Comparison of ENCODE assay signal across 26 mouse cellular contexts in genomic region chr11:107135741-107136140, GRCm38 (mm10). TPM values are rescaled to one million over a fixed set of nuclear protein-coding genes. Genes with fewer than 3 reads are reported as not detected.
DNase-seq lines count a peak whose midpoint lies in the region; TF ChIP-seq lines count a peak whose summit lies in the region.
"Had no signal": no experiment of that assay in that cellular context is flagged by ENCODE, and none has a peak within 500 bp of the region (broad histone marks: within the 10 kb centered on the region; RNA-seq: fewer than 3 reads in every experiment).

No protein-coding gene starts in this region.

- TF ChIP-seq CTCF in E14TG2a.4 (conservative IDR thresholded peaks at IDR 0.05; ENCODE audit: low read length): no peak

- H3K36me3 ChIP-seq in heart, embryonic 10.5 days: no peaks in the 10 kb centered on the region
- no peaks in the 10 kb centered on the region for H3K36me3 ChIP-seq in E14TG2a.4 (ENCODE audit: insufficient read depth, low read length)
- no peaks in the 10 kb centered on the region for H3K36me3 ChIP-seq in midbrain, embryonic 10.5 days
- H3K36me3 ChIP-seq: G1E; heart, embryonic 12.5 days; liver, embryonic 12.5 days had no signal

- peak; percentile 61 for DNase-seq in heart, adult 11 months
- DNase-seq in heart, embryonic 10.5 days (ENCODE audit: low spot score): no peak
- DNase-seq in WW6 (ENCODE audit: low read depth, low spot score): peak; percentile 86
- DNase-seq in thymus, postnatal 14 days: peak; percentile 65
- no peak for DNase-seq in left cerebral cortex, adult 8-10 months (ENCODE audit: low spot score in 2 of 2)
- DNase-seq in midbrain, embryonic 10.5 days (ENCODE audit: low spot score): no peak
- no peak for DNase-seq in layer of hippocampus, adult 9-10 months (ENCODE audit: low spot score)
- DNase-seq: adrenal gland, postnatal 36 days; cerebellum, adult 18-20 months; cerebellum, postnatal 10 days; gastrocnemius, postnatal 14 days; heart, adult 18-20 months; kidney, adult 9 months; kidney, postnatal 10 days; left cerebral cortex, postnatal 4 days; liver, postnatal 0 days; lung, postnatal 10 days; midbrain, embryonic 14.5 days; right cerebral cortex, adult 18-20 months had no signal

- WGBS in heart, embryonic 10.5 days: 56% methylated on average over 3 of the region's 3 CpGs
- WGBS in midbrain, embryonic 10.5 days: 61% methylated on average over 3 of the region's 3 CpGs

- H3K4me1 ChIP-seq in heart, embryonic 10.5 days: peaks cover 6% of the 10 kb centered on the region; the same call in 1 of the 2 replicates
- H3K4me1 ChIP-seq in E14TG2a.4 (replicated peaks; ENCODE audit: low read depth, low read length): peaks cover 60% of the 10 kb centered on the region
- H3K4me1 ChIP-seq in midbrain, embryonic 10.5 days: peaks cover 9% of the 10 kb centered on the region

- H3K4me3 ChIP-seq in heart, embryonic 10.5 days: no peak overlapping the region
- H3K4me3 ChIP-seq in E14TG2a.4 (replicated peaks; ENCODE audit: low read length): peak overlapping the region; percentile 26
- H3K4me3 ChIP-seq in midbrain, embryonic 10.5 days: no peak overlapping the region
- H3K4me3 ChIP-seq: heart, embryonic 12.5 days; left cerebral cortex, adult 2 months; liver, embryonic 12.5 days had no signal

- no peaks in the 10 kb centered on the region for H3K9me3 ChIP-seq in heart, embryonic 10.5 days
- H3K9me3 ChIP-seq in E14TG2a.4 (ENCODE audit: low read length): no peaks in the 10 kb centered on the region
- H3K9me3 ChIP-seq in midbrain, embryonic 10.5 days (replicated peaks): no peaks in the 10 kb centered on the region
- H3K9me3 ChIP-seq: G1E; heart, embryonic 12.5 days; liver, embryonic 12.5 days had no signal

- no peaks in the 10 kb centered on the region for H3K27me3 ChIP-seq in heart, embryonic 10.5 days (ENCODE audit: insufficient read depth, poor library complexity, severe bottlenecking)
- H3K27me3 ChIP-seq in E14TG2a.4 (ENCODE audit: insufficient read depth, low read length): no peaks in the 10 kb centered on the region
- H3K27me3 ChIP-seq in midbrain, embryonic 10.5 days (ENCODE audit: low read depth, poor library complexity, severe bottlenecking): no peaks in the 10 kb centered on the region
- H3K27me3 ChIP-seq: heart, embryonic 12.5 days; liver, embryonic 12.5 days had no signal

- no peak overlapping the region for H3K27ac ChIP-seq in heart, embryonic 10.5 days
- H3K27ac ChIP-seq in midbrain, embryonic 10.5 days (replicated peaks): no peak overlapping the region
- H3K27ac ChIP-seq: hindbrain, embryonic 14.5 days; left cerebral cortex, adult 2 months; liver, embryonic 12.5 days; macrophage had no signal

RNA-seq across cellular contexts. Expression of gene Bptf, which starts 3.8 kb away (rescaled TPM):
- 19.1 and 25.5 TPM in 2 replicates for polyA plus RNA-seq in heart, embryonic 10.5 days (2016; fragmentation: Nextera tagmentation; extraction: Ambion mirVana)
- 10 to 100 TPM; 62.9 to 76.6 (median 65.4) TPM for total RNA-seq in left cerebral cortex, adult 8-10 months (2022)
- 30.1 and 31.7 TPM in 2 replicates for polyA plus RNA-seq in midbrain, embryonic 10.5 days (2016; fragmentation: Nextera tagmentation; extraction: Ambion mirVana)

RNA-seq across cellular contexts. Expression of gene Nol11, which starts 53.4 kb away (rescaled TPM):
- 59.5 and 63.0 TPM in 2 replicates for polyA plus RNA-seq in heart, embryonic 10.5 days (2016; fragmentation: Nextera tagmentation; extraction: Ambion mirVana)
- 10 to 100 TPM; 24.6 to 25.7 (median 25.6) TPM for total RNA-seq in left cerebral cortex, adult 8-10 months (2022)
- 71.0 and 71.6 TPM in 2 replicates for polyA plus RNA-seq in midbrain, embryonic 10.5 days (2016; fragmentation: Nextera tagmentation; extraction: Ambion mirVana)

Comparison
In these comparisons a context has a peak if more than half of its experiments do, and no peak if none do; other contexts are left out.
1. DNase-seq: peak in heart, adult 11 months (single experiment), WW6 (single experiment) and thymus, postnatal 14 days (single experiment); none in heart, embryonic 10.5 days (single experiment), left cerebral cortex, adult 8-10 months (0 of 2), midbrain, embryonic 10.5 days (single experiment) and layer of hippocampus, adult 9-10 months (single experiment).